8 mouse cellular contexts compared by ENCODE assay signal in genomic region chr4:140030415-140030814, GRCm38 (mm10).
DNase-seq lines count a peak whose midpoint lies in the region; ATAC-seq lines count a peak whose summit lies in the region.

No protein-coding gene starts in this region.

- no peaks in the 10 kb centered on the region for H3K9me3 ChIP-seq in kidney, embryonic 16.5 days (ENCODE audit: low read length)
- H3K9me3 ChIP-seq in hindbrain, embryonic 10.5 days, result no peaks in the 10 kb centered on the region
- no peaks in the 10 kb centered on the region for H3K9me3 ChIP-seq in midbrain, embryonic 10.5 days (replicated peaks)

- DNase-seq in kidney, adult 18-20 months, result no peak
- DNase-seq in adrenal gland, postnatal 10 days, result peak; percentile 72
- peak; percentile 74 to 76 for DNase-seq in cerebellum, postnatal 36 days
- peak; percentile 75 for DNase-seq in hindbrain, embryonic 10.5 days (ENCODE audit: low spot score)
- peak; percentile 75 for DNase-seq in midbrain, embryonic 10.5 days (ENCODE audit: low spot score)
- peak; percentile 3 for DNase-seq in splenic B cell, adult 2 months (ENCODE audit: low read depth, low spot score)

- H3K36me3 ChIP-seq in kidney, embryonic 16.5 days (ENCODE audit: insufficient read depth, low read length), result no peaks in the 10 kb centered on the region
- H3K36me3 ChIP-seq in hindbrain, embryonic 10.5 days, result no peaks in the 10 kb centered on the region
- H3K36me3 ChIP-seq in midbrain, embryonic 10.5 days, result no peaks in the 10 kb centered on the region
- no peaks in the 10 kb centered on the region for H3K36me3 ChIP-seq in splenic B cell, adult 2 months (ENCODE audit: control insufficient read depth, insufficient read depth, low read length, poor library complexity, severe bottlenecking)

- H3K4me2 ChIP-seq in kidney, embryonic 16.5 days (replicated peaks; ENCODE audit: low read depth, low read length), result no peak overlapping the region

- no peaks in the 10 kb centered on the region for H3K4me1 ChIP-seq in kidney, embryonic 16.5 days (ENCODE audit: insufficient read depth, low read length)
- H3K4me1 ChIP-seq in hindbrain, embryonic 10.5 days (replicated peaks), result peaks cover 38% of the 10 kb centered on the region
- peaks cover 37% of the 10 kb centered on the region for H3K4me1 ChIP-seq in midbrain, embryonic 10.5 days

- no peak overlapping the region for H3K9ac ChIP-seq in kidney, embryonic 16.5 days (replicated peaks; ENCODE audit: low read length)

- 33% methylated on average over 4 of the region's 6 CpGs for WGBS in kidney, embryonic 16.5 days
- 27% methylated on average over 6 of the region's 6 CpGs for WGBS in hindbrain, embryonic 10.5 days
- 24% methylated on average over 6 of the region's 6 CpGs for WGBS in midbrain, embryonic 10.5 days

- ATAC-seq in kidney, embryonic 16.5 days (ENCODE audit: low FRiP score, low TSS enrichment), result peak; percentile 46; the same call in 1 of the 2 replicates
- ATAC-seq in megakaryocyte progenitor cell, adult 5-6 weeks (replicated peaks; ENCODE audit: poor library complexity), result no peak

- no peak overlapping the region for H3K4me3 ChIP-seq in kidney, embryonic 16.5 days (ENCODE audit: low read length)
- H3K4me3 ChIP-seq in hindbrain, embryonic 10.5 days, result no peak overlapping the region
- no peak overlapping the region for H3K4me3 ChIP-seq in midbrain, embryonic 10.5 days

- peaks cover 11% of the 10 kb centered on the region for H3K27me3 ChIP-seq in kidney, embryonic 16.5 days (ENCODE audit: insufficient read depth, low read length)
- peaks cover 20% of the 10 kb centered on the region for H3K27me3 ChIP-seq in hindbrain, embryonic 10.5 days (ENCODE audit: insufficient read depth, poor library complexity, severe bottlenecking)
- H3K27me3 ChIP-seq in midbrain, embryonic 10.5 days (ENCODE audit: low read depth, poor library complexity, severe bottlenecking), result peaks cover 18% of the 10 kb centered on the region
- H3K27me3 ChIP-seq in splenic B cell, adult 2 months (ENCODE audit: control insufficient read depth, insufficient read depth, low read length, poor library complexity, severe bottlenecking), result no peaks in the 10 kb centered on the region

- H3K27ac ChIP-seq in kidney, embryonic 16.5 days (ENCODE audit: low read length), result no peak overlapping the region
- peak overlapping the region; percentile 79 for H3K27ac ChIP-seq in hindbrain, embryonic 10.5 days
- H3K27ac ChIP-seq in midbrain, embryonic 10.5 days (replicated peaks), result peak overlapping the region; percentile 76
